In the genomic region with DNA sequence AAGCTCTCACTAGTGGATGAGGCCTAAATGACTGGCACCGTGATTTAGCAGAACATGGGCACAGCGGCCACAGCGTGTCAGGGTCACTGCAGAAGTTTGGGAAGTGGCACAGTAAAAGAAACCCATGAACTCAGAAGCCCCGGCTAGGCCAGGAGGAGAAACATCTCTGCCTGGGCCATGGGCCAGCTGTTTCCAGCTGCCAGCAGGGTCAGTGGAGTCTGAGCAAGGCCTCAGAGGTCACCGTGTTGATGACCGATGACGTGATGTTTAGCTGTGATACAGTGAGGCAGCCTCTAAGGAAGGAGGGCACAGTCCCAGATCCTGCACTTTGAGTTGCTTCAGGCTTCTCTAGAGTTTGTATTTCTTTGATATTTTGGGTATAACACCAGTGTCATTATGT, we compare ENCODE assay signal across 16 mouse cellular contexts.
A peak's percentile ranks its signal among the peaks of the same experiment; 100 is the strongest.
DNase-seq lines count a peak whose midpoint lies in the region; ATAC-seq and TF ChIP-seq lines count a peak whose summit lies in the region.
"Had no signal": no experiment of that assay in that cellular context is flagged by ENCODE, and none has a peak within 500 bp of the region (broad histone marks: within the 10 kb centered on the region; RNA-seq: fewer than 3 reads in every experiment).

No protein-coding gene starts in this region.

- H3K27me3 ChIP-seq in heart, adult 2 months (ENCODE audit: control insufficient read depth, insufficient read depth, low read length) = no peaks in the 10 kb centered on the region
- H3K27me3 ChIP-seq in heart, embryonic 12.5 days (replicated peaks) = no peaks in the 10 kb centered on the region
- H3K27me3 ChIP-seq: lung, embryonic 15.5 days had no signal

- TF ChIP-seq EP300 in heart, adult 2 months (IDR thresholded peaks at IDR 0.05; ENCODE audit: insufficient read depth, low read depth, low read length) = no peak

- no peak overlapping the region for H3K4me2 ChIP-seq in heart, embryonic 12.5 days
- H3K4me2 ChIP-seq: lung, embryonic 15.5 days had no signal

- H3K36me3 ChIP-seq in heart, adult 2 months (ENCODE audit: control insufficient read depth, insufficient read depth, low read length) = no peaks in the 10 kb centered on the region
- H3K36me3 ChIP-seq in heart, embryonic 12.5 days = 0 out of 2 replicates have a peak, but pooled peaks cover 3% of the 10 kb centered on the region
- H3K36me3 ChIP-seq: G1E had no signal

- TF ChIP-seq POLR2A in heart, adult 2 months (IDR thresholded peaks at IDR 0.05; ENCODE audit: insufficient read depth, low read depth, low read length) = no peak

- H3K79me2 ChIP-seq in heart, adult 2 months (replicated peaks; ENCODE audit: control insufficient read depth, insufficient read depth, low read length) = no peaks in the 10 kb centered on the region

- no peak for TF ChIP-seq CTCF in heart, adult 2 months (IDR thresholded peaks at IDR 0.05)
- TF ChIP-seq CTCF in gastrocnemius, adult 2 months (IDR thresholded peaks at IDR 0.05) = no peak

- no peak for ATAC-seq in heart, embryonic 12.5 days (ENCODE audit: insufficient number of reproducible peaks, low FRiP score)
- ATAC-seq: hindbrain, embryonic 16.5 days had no signal

- H3K4me3 ChIP-seq in heart, adult 2 months = no peak overlapping the region
- H3K4me3 ChIP-seq in heart, embryonic 12.5 days = no peak overlapping the region
- H3K4me3 ChIP-seq in gastrocnemius, adult 2 months = no peak overlapping the region
- H3K4me3 ChIP-seq: limb, embryonic 10.5 days; lung, embryonic 15.5 days had no signal

- peak; percentile 50 to 52 for DNase-seq in heart, adult 2 months
- DNase-seq in NIH3T3 (ENCODE audit: low read depth) = peak; percentile 11
- DNase-seq in gastrocnemius, adult 2 months = peak; percentile 86
- DNase-seq in heart, postnatal 4 days = peak; percentile 29
- no peak for DNase-seq in frontal cortex, postnatal 14 days (ENCODE audit: low spot score in 2 of 2)
- no peak for DNase-seq in left cerebral cortex, adult 11 months (ENCODE audit: low spot score)
- no peak for DNase-seq in yolk sac, embryonic 10.5 days (ENCODE audit: low spot score)
- DNase-seq: B cell, adult 2 months; midbrain, embryonic 14.5 days; right cerebral cortex, adult 18-20 months; thymus, postnatal 25 days had no signal

- no peaks in the 10 kb centered on the region for H3K4me1 ChIP-seq in heart, adult 2 months (ENCODE audit: control insufficient read depth, insufficient read depth, low read length)
- H3K4me1 ChIP-seq in heart, embryonic 12.5 days (replicated peaks) = peaks cover 10% of the 10 kb centered on the region; the same call in 1 of the 2 replicates

- H3K27ac ChIP-seq in heart, adult 2 months = no peak overlapping the region
- H3K27ac ChIP-seq in heart, embryonic 12.5 days (ENCODE audit: poor library complexity, severe bottlenecking) = no peak overlapping the region
- peak overlapping the region; percentile 28; the same call in 1 of the 2 replicates for H3K27ac ChIP-seq in gastrocnemius, adult 2 months
- H3K27ac ChIP-seq: limb, embryonic 10.5 days; lung, embryonic 15.5 days had no signal

- WGBS in heart, adult 2 months = 58% methylated on average over 7 of the region's 7 CpGs
- WGBS in heart, embryonic 12.5 days = 78% methylated on average over 7 of the region's 7 CpGs

- H3K9ac ChIP-seq in heart, adult 2 months (ENCODE audit: low read depth, low read length) = no peak overlapping the region
- H3K9ac ChIP-seq in heart, embryonic 12.5 days = no peak overlapping the region
- H3K9ac ChIP-seq: lung, embryonic 15.5 days had no signal

- intact Hi-C loops in heart, adult 2 months (cut with DNase I) = loop anchor here (5.0 kb wide), 1 partner anchor 111 kb away; a partner anchor contains a TSS
- intact Hi-C loops in gastrocnemius, adult 2 months (cut with DNase I) = loop anchor here (10.0 kb wide), 1 partner anchor 108 kb away; a partner anchor contains a TSS

- no peaks in the 10 kb centered on the region for H3K9me3 ChIP-seq in heart, embryonic 12.5 days (replicated peaks)
- H3K9me3 ChIP-seq: limb, embryonic 10.5 days; lung, embryonic 15.5 days had no signal

Comparison
In these comparisons a context has a peak if more than half of its experiments do, and no peak if none do; other contexts are left out.
1. DNase-seq: peak in heart, adult 2 months (2 of 2), NIH3T3 (single experiment), gastrocnemius, adult 2 months (single experiment) and heart, postnatal 4 days (single experiment); none in frontal cortex, postnatal 14 days (0 of 2), left cerebral cortex, adult 11 months (single experiment) and yolk sac, embryonic 10.5 days (single experiment).